8 mouse cellular contexts compared by ENCODE assay signal in genomic region chr3:122244759-122245158, GRCm38 (mm10). TPM values are rescaled to one million over a fixed set of nuclear protein-coding genes. Genes with fewer than 3 reads are reported as not detected.
DNase-seq lines count a peak whose midpoint lies in the region; ATAC-seq lines count a peak whose summit lies in the region.

No protein-coding gene starts in this region.

- peak overlapping the region; percentile 46; the same call in 1 of the 2 replicates for H3K27ac ChIP-seq in kidney, embryonic 16.5 days (ENCODE audit: low read length)
- peak overlapping the region; percentile 77; the same call in 1 of the 2 replicates for H3K27ac ChIP-seq in embryonic facial prominence, embryonic 14.5 days (replicated peaks; ENCODE audit: low read depth, low read length)
- H3K27ac ChIP-seq in intestine, embryonic 16.5 days (ENCODE audit: low read length) = no peak overlapping the region

- peaks cover 20% of the 10 kb centered on the region for H3K4me1 ChIP-seq in kidney, embryonic 16.5 days (ENCODE audit: insufficient read depth, low read length)
- peaks cover 10% of the 10 kb centered on the region for H3K4me1 ChIP-seq in embryonic facial prominence, embryonic 14.5 days (ENCODE audit: control insufficient read depth, insufficient read depth, low read length)
- peaks cover 20% of the 10 kb centered on the region for H3K4me1 ChIP-seq in intestine, embryonic 16.5 days (ENCODE audit: control insufficient read depth, insufficient read depth, low read length)

- no peak for DNase-seq in kidney, postnatal 10 days
- no peak for DNase-seq in embryonic facial prominence, embryonic 14.5 days (ENCODE audit: low spot score)
- peak; percentile 13 for DNase-seq in naive thymus-derived CD4-positive, alpha-beta T cell, adult 2 months (ENCODE audit: low read depth)
- no peak for DNase-seq in adrenal gland, postnatal 14 days
- DNase-seq in T-cell, adult 2 months (ENCODE audit: low spot score) = no peak
- no peak for DNase-seq in layer of hippocampus, adult 8-10 months (ENCODE audit: low spot score in 2 of 2)

- H3K36me3 ChIP-seq in kidney, embryonic 16.5 days (ENCODE audit: insufficient read depth, low read length) = no peaks in the 10 kb centered on the region
- no peaks in the 10 kb centered on the region for H3K36me3 ChIP-seq in embryonic facial prominence, embryonic 14.5 days (ENCODE audit: control insufficient read depth, insufficient read depth, low read length)
- H3K36me3 ChIP-seq in intestine, embryonic 16.5 days (ENCODE audit: control insufficient read depth, insufficient read depth, low read length) = no peaks in the 10 kb centered on the region

- ATAC-seq in kidney, embryonic 16.5 days (ENCODE audit: low FRiP score, low TSS enrichment) = no peak
- ATAC-seq in embryonic facial prominence, embryonic 14.5 days (ENCODE audit: low read depth) = no peak
- no peak for ATAC-seq in intestine, embryonic 16.5 days

- H3K4me2 ChIP-seq in kidney, embryonic 16.5 days (replicated peaks; ENCODE audit: low read depth, low read length) = peak overlapping the region; percentile 51
- H3K4me2 ChIP-seq in embryonic facial prominence, embryonic 14.5 days (ENCODE audit: low read depth, low read length) = peak overlapping the region; percentile 81
- H3K4me2 ChIP-seq in intestine, embryonic 16.5 days (ENCODE audit: low read depth, low read length) = peak overlapping the region; percentile 60

- 40% methylated on average over 6 of the region's 6 CpGs for WGBS in kidney, embryonic 16.5 days
- 46% methylated on average over 6 of the region's 6 CpGs for WGBS in embryonic facial prominence, embryonic 14.5 days
- 40% methylated on average over 6 of the region's 6 CpGs for WGBS in intestine, embryonic 16.5 days

- no peaks in the 10 kb centered on the region for H3K9me3 ChIP-seq in kidney, embryonic 16.5 days (ENCODE audit: low read length)
- H3K9me3 ChIP-seq in embryonic facial prominence, embryonic 14.5 days (ENCODE audit: control insufficient read depth, low read length) = no peaks in the 10 kb centered on the region
- no peaks in the 10 kb centered on the region for H3K9me3 ChIP-seq in intestine, embryonic 16.5 days (ENCODE audit: control insufficient read depth, low read length)

- peak overlapping the region; percentile 50; the same call in 1 of the 2 replicates for H3K9ac ChIP-seq in kidney, embryonic 16.5 days (replicated peaks; ENCODE audit: low read length)
- H3K9ac ChIP-seq in embryonic facial prominence, embryonic 14.5 days (ENCODE audit: low read depth, low read length) = peak overlapping the region; percentile 17
- H3K9ac ChIP-seq in intestine, embryonic 16.5 days (ENCODE audit: low read depth, low read length) = peak overlapping the region; percentile 60

- no peaks in the 10 kb centered on the region for H3K27me3 ChIP-seq in kidney, embryonic 16.5 days (ENCODE audit: insufficient read depth, low read length)
- no peaks in the 10 kb centered on the region for H3K27me3 ChIP-seq in embryonic facial prominence, embryonic 14.5 days (replicated peaks; ENCODE audit: control insufficient read depth, insufficient read depth, low read length)
- H3K27me3 ChIP-seq in intestine, embryonic 16.5 days (replicated peaks; ENCODE audit: control insufficient read depth, insufficient read depth, low read length) = no peaks in the 10 kb centered on the region

- H3K4me3 ChIP-seq in kidney, embryonic 16.5 days (ENCODE audit: low read length) = peak overlapping the region; percentile 95
- H3K4me3 ChIP-seq in embryonic facial prominence, embryonic 14.5 days (ENCODE audit: low read depth, low read length) = peak overlapping the region; percentile 76
- H3K4me3 ChIP-seq in intestine, embryonic 16.5 days (ENCODE audit: low read length) = peak overlapping the region; percentile 36

RNA-seq across cellular contexts. Expression of gene Gclm, which starts 0.6 kb away (rescaled TPM):
- polyA plus RNA-seq in kidney, embryonic 16.5 days (2015; fragmentation: Nextera tagmentation; extraction: Ambion mirVana) = 98.6 and 116 TPM in 2 replicates
- 62.0 and 76.0 TPM in 2 replicates for polyA plus RNA-seq in embryonic facial prominence, embryonic 14.5 days (2014; fragmentation: Nextera tagmentation; extraction: Ambion mirVana)
- polyA plus RNA-seq in intestine, embryonic 16.5 days (2015; fragmentation: Nextera tagmentation; extraction: Ambion mirVana) = 84.7 and 122 TPM in 2 replicates
- total RNA-seq in adrenal gland, postnatal 14 days (2021) = 60.8 and 92.3 TPM in 2 replicates
- 10 to 100 TPM; 80.5 to 97.3 (median 88.5) TPM for total RNA-seq in layer of hippocampus, adult 8-10 months (2022)

RNA-seq across cellular contexts. Expression of gene Dnttip2, which starts 29.4 kb away (rescaled TPM):
- 68.1 and 70.4 TPM in 2 replicates for polyA plus RNA-seq in kidney, embryonic 16.5 days (2015; fragmentation: Nextera tagmentation; extraction: Ambion mirVana)
- 61.8 and 68.3 TPM in 2 replicates for polyA plus RNA-seq in embryonic facial prominence, embryonic 14.5 days (2014; fragmentation: Nextera tagmentation; extraction: Ambion mirVana)
- 62.6 and 69.2 TPM in 2 replicates for polyA plus RNA-seq in intestine, embryonic 16.5 days (2015; fragmentation: Nextera tagmentation; extraction: Ambion mirVana)
- 42.9 and 44.7 TPM in 2 replicates for total RNA-seq in adrenal gland, postnatal 14 days (2021)
- total RNA-seq in layer of hippocampus, adult 8-10 months (2022) = 10 to 100 TPM; 29.5 to 32.2 (median 31.1) TPM

RNA-seq across cellular contexts. Expression of gene Bcar3, which starts 49.2 kb away (rescaled TPM):
- polyA plus RNA-seq in kidney, embryonic 16.5 days (2015; fragmentation: Nextera tagmentation; extraction: Ambion mirVana) = 15.9 and 16.1 TPM in 2 replicates
- 10.0 and 11.3 TPM in 2 replicates for polyA plus RNA-seq in embryonic facial prominence, embryonic 14.5 days (2014; fragmentation: Nextera tagmentation; extraction: Ambion mirVana)
- polyA plus RNA-seq in intestine, embryonic 16.5 days (2015; fragmentation: Nextera tagmentation; extraction: Ambion mirVana) = 23.7 and 27.2 TPM in 2 replicates
- 51.4 and 55.5 TPM in 2 replicates for total RNA-seq in adrenal gland, postnatal 14 days (2021)
- total RNA-seq in layer of hippocampus, adult 8-10 months (2022) = 10 to 100 TPM in 2 of 4 experiments, 1 to 10 TPM in 2; 8.3 to 11.7 (median 10.1) TPM

Comparison
In these comparisons a context has a peak if more than half of its experiments do, and no peak if none do; other contexts are left out.
1. H3K4me3 ChIP-seq: peak in every context shown above with its lines; median percentile 95 in kidney, embryonic 16.5 days; 76 in embryonic facial prominence, embryonic 14.5 days; 36 in intestine, embryonic 16.5 days.